Mouse (Mus musculus): ENCODE data around the gene Bcl7c. TPM values are rescaled to one million over a fixed set of nuclear protein-coding genes. Genes with fewer than 3 reads are reported as not detected.
A peak's percentile ranks its signal among the peaks of the same experiment; 100 is the strongest.
"Not testable (repeated sequence)": the region's sequence is repeated elsewhere in the genome, so short reads cannot be mapped to it uniquely, and the experiment has no call there.

The Bcl7c gene
- polyA plus RNA-seq, 1 experiment from 2014 or later = 50.2 TPM

GRCm38 (mm10) chr7:127707957-127708206 lies 851 bp downstream of the Bcl7c start:
- H3K27me3 ChIP-seq (ENCODE audit: control insufficient read depth, insufficient read depth, low read length) = no peaks in the 10 kb centered on the region
- no peaks in the 10 kb centered on the region for H3K9me3 ChIP-seq (ENCODE audit: control insufficient read depth, low read length)
- H3K36me3 ChIP-seq (replicated peaks; ENCODE audit: control insufficient read depth, insufficient read depth) = peaks cover 35% of the 10 kb centered on the region
- peak overlapping the region; percentile 61 for H3K4me2 ChIP-seq (replicated peaks)
- peaks cover 18% of the 10 kb centered on the region for H3K4me1 ChIP-seq (replicated peaks; ENCODE audit: control insufficient read depth, insufficient read depth, low read length)
- peak overlapping the region; percentile 91 for H3K4me3 ChIP-seq (replicated peaks; ENCODE audit: low read length)
- peak overlapping the region; percentile 90 for H3K9ac ChIP-seq
- 0% methylated on average over 5 of the region's 5 CpGs for WGBS
- ATAC-seq (ENCODE audit: low FRiP score) (no peak), DNase-seq (ENCODE audit: low spot score) (no peak)
- peak overlapping the region; percentile 96 for H3K27ac ChIP-seq

GRCm38 (mm10) chr7:127707045-127707956 lies 1.4 kb downstream of the Bcl7c start:
- no peak for ATAC-seq (ENCODE audit: low FRiP score)

GRCm38 (mm10) chr7:127705706-127706105 lies 3.0 kb downstream of the Bcl7c start:
- Histone ChIP-seq H3K36me3 (replicated peaks; ENCODE audit: control insufficient read depth, insufficient read depth) (peaks cover 54% of the 10 kb centered on the region), H3K4me3 (replicated peaks; ENCODE audit: low read length) (no peak overlapping the region), H3K27me3 (ENCODE audit: control insufficient read depth, insufficient read depth, low read length) (no peaks in the 10 kb centered on the region), H3K4me1 (replicated peaks; ENCODE audit: control insufficient read depth, insufficient read depth, low read length) (peaks cover 15% of the 10 kb centered on the region), H3K27ac (no peak overlapping the region), H3K9ac (no peak overlapping the region), H3K9me3 (ENCODE audit: control insufficient read depth, low read length) (no peaks in the 10 kb centered on the region), H3K4me2 (replicated peaks) (no peak overlapping the region)
- DNase-seq (ENCODE audit: low spot score) (no peak), ATAC-seq (ENCODE audit: low FRiP score) (no peak)
- WGBS = 79% methylated on average over 4 of the region's 4 CpGs

More at GRCm38 (mm10) chr7:127707045-127707956, 1.4 kb downstream of the Bcl7c start:
- Histone ChIP-seq H3K27me3 (ENCODE audit: control insufficient read depth, insufficient read depth, low read length) (no peaks in the 10 kb centered on the region), H3K27ac (peak overlapping the region; percentile 96), H3K9me3 (ENCODE audit: control insufficient read depth, low read length) (no peaks in the 10 kb centered on the region), H3K9ac (peak overlapping the region; percentile 90), H3K4me2 (replicated peaks) (peak overlapping the region; percentile 61), H3K4me3 (replicated peaks; ENCODE audit: low read length) (peak overlapping the region; percentile 91), H3K36me3 (replicated peaks; ENCODE audit: control insufficient read depth, insufficient read depth) (peaks cover 40% of the 10 kb centered on the region), H3K4me1 (replicated peaks; ENCODE audit: control insufficient read depth, insufficient read depth, low read length) (peaks cover 15% of the 10 kb centered on the region)
- 28% methylated on average over 22 of the region's 22 CpGs for WGBS
- DNase-seq (ENCODE audit: low spot score) = no peak

GRCm38 (mm10) chr7:127704598-127704997 lies 4.1 kb downstream of the Bcl7c start:
- no peak overlapping the region for H3K9ac ChIP-seq
- 83% methylated on average over 6 of the region's 6 CpGs for WGBS
- H3K4me1 ChIP-seq (replicated peaks; ENCODE audit: control insufficient read depth, insufficient read depth, low read length) = peaks cover 15% of the 10 kb centered on the region
- ATAC-seq (ENCODE audit: low FRiP score) (no peak), DNase-seq (ENCODE audit: low spot score) (no peak)
- H3K4me2 ChIP-seq (replicated peaks) = no peak overlapping the region
- H3K36me3 ChIP-seq (replicated peaks; ENCODE audit: control insufficient read depth, insufficient read depth) = peaks cover 65% of the 10 kb centered on the region
- no peak overlapping the region for H3K27ac ChIP-seq
- no peak overlapping the region for H3K4me3 ChIP-seq (replicated peaks; ENCODE audit: low read length)
- H3K27me3 ChIP-seq (ENCODE audit: control insufficient read depth, insufficient read depth, low read length) = no peaks in the 10 kb centered on the region
- no peaks in the 10 kb centered on the region for H3K9me3 ChIP-seq (ENCODE audit: control insufficient read depth, low read length)

- no peak overlapping the region for H3K9ac ChIP-seq
- peaks cover 11% of the 10 kb centered on the region for H3K4me1 ChIP-seq (replicated peaks; ENCODE audit: control insufficient read depth, insufficient read depth, low read length)
- H3K4me3 ChIP-seq (replicated peaks; ENCODE audit: low read length) = no peak overlapping the region
- H3K9me3 ChIP-seq (ENCODE audit: control insufficient read depth, low read length) = no peaks in the 10 kb centered on the region
- no peak overlapping the region for H3K27ac ChIP-seq
- H3K4me2 ChIP-seq (replicated peaks) = no peak overlapping the region
- no peaks in the 10 kb centered on the region for H3K27me3 ChIP-seq (ENCODE audit: control insufficient read depth, insufficient read depth, low read length)
- DNase-seq (ENCODE audit: low spot score) (no peak), ATAC-seq (ENCODE audit: low FRiP score) (no peak)
- 95% methylated on average over 8 of the region's 8 CpGs for WGBS
- H3K36me3 ChIP-seq (replicated peaks; ENCODE audit: control insufficient read depth, insufficient read depth) = peaks cover 72% of the 10 kb centered on the region
These were observed 5.1 kb downstream of the Bcl7c start for GRCm38 (mm10) chr7:127703561-127704178.

- H3K36me3 ChIP-seq (replicated peaks; ENCODE audit: control insufficient read depth, insufficient read depth) = peaks cover 68% of the 10 kb centered on the region
- no peak for DNase-seq (ENCODE audit: low spot score)
These were observed 7.9 kb downstream of the Bcl7c start for GRCm38 (mm10) chr7:127700712-127701331.

GRCm38 (mm10) chr7:127698986-127699385 lies 9.7 kb downstream of the Bcl7c start:
- Histone ChIP-seq H3K4me2 (replicated peaks) (no peak overlapping the region), H3K4me3 (replicated peaks; ENCODE audit: low read length) (no peak overlapping the region), H3K27ac (no peak overlapping the region), H3K36me3 (replicated peaks; ENCODE audit: control insufficient read depth, insufficient read depth) (peaks cover 60% of the 10 kb centered on the region), H3K9me3 (ENCODE audit: control insufficient read depth, low read length) (no peaks in the 10 kb centered on the region), H3K9ac (no peak overlapping the region), H3K4me1 (replicated peaks; ENCODE audit: control insufficient read depth, insufficient read depth, low read length) (no peaks in the 10 kb centered on the region), H3K27me3 (ENCODE audit: control insufficient read depth, insufficient read depth, low read length) (no peaks in the 10 kb centered on the region)
- 81% methylated on average over 6 of the region's 6 CpGs for WGBS
- DNase-seq (ENCODE audit: low spot score) = no peak
- no peak for ATAC-seq (ENCODE audit: low FRiP score)

More at GRCm38 (mm10) chr7:127700712-127701331, 7.9 kb downstream of the Bcl7c start:
- 86% methylated on average over 3 of the region's 3 CpGs for WGBS
- ATAC-seq (ENCODE audit: low FRiP score) = no peak
- Histone ChIP-seq H3K4me2 (replicated peaks) (no peak overlapping the region), H3K4me3 (replicated peaks; ENCODE audit: low read length) (no peak overlapping the region), H3K9ac (no peak overlapping the region), H3K9me3 (ENCODE audit: control insufficient read depth, low read length) (no peaks in the 10 kb centered on the region), H3K4me1 (replicated peaks; ENCODE audit: control insufficient read depth, insufficient read depth, low read length) (no peaks in the 10 kb centered on the region), H3K27ac (no peak overlapping the region), H3K27me3 (ENCODE audit: control insufficient read depth, insufficient read depth, low read length) (no peaks in the 10 kb centered on the region)

- peaks cover 13% of the 10 kb centered on the region for H3K36me3 ChIP-seq (replicated peaks; ENCODE audit: control insufficient read depth, insufficient read depth)
- not testable (repeated sequence) for H3K4me3 ChIP-seq (replicated peaks; ENCODE audit: low read length); H3K27me3 ChIP-seq (ENCODE audit: control insufficient read depth, insufficient read depth, low read length); H3K9ac ChIP-seq; H3K9me3 ChIP-seq (ENCODE audit: control insufficient read depth, low read length); H3K4me2 ChIP-seq (replicated peaks); DNase-seq (ENCODE audit: low spot score); H3K27ac ChIP-seq; H3K4me1 ChIP-seq (replicated peaks; ENCODE audit: control insufficient read depth, insufficient read depth, low read length); ATAC-seq (ENCODE audit: low FRiP score)
- 96% methylated on average over 7 of the region's 7 CpGs for WGBS
These were observed 15.0 kb downstream of the Bcl7c start for GRCm38 (mm10) chr7:127693730-127694129.

GRCm38 (mm10) chr7:127693290-127693689 lies 15.4 kb downstream of the Bcl7c start:
- DNase-seq (ENCODE audit: low spot score) (no peak), ATAC-seq (ENCODE audit: low FRiP score) (no peak)
- H3K4me1 ChIP-seq (replicated peaks; ENCODE audit: control insufficient read depth, insufficient read depth, low read length) = peaks cover 8% of the 10 kb centered on the region; the same call in 1 of the 2 replicates
- H3K27me3 ChIP-seq (ENCODE audit: control insufficient read depth, insufficient read depth, low read length) = no peaks in the 10 kb centered on the region
- H3K4me2 ChIP-seq (replicated peaks) = no peak overlapping the region
- H3K9me3 ChIP-seq (ENCODE audit: control insufficient read depth, low read length) = no peaks in the 10 kb centered on the region
- no peak overlapping the region for H3K4me3 ChIP-seq (replicated peaks; ENCODE audit: low read length)
- H3K9ac ChIP-seq = no peak overlapping the region
- peaks cover 9% of the 10 kb centered on the region for H3K36me3 ChIP-seq (replicated peaks; ENCODE audit: control insufficient read depth, insufficient read depth)
- no peak overlapping the region for H3K27ac ChIP-seq
- 94% methylated on average over 8 of the region's 8 CpGs for WGBS
